Mouse (Mus musculus): ENCODE data around the gene Slc16a9. TPM values are rescaled to one million over a fixed set of nuclear protein-coding genes. Genes with fewer than 3 reads are reported as not detected.

Gene Slc16a9
- polyA plus RNA-seq, 1 experiment from 2014 or later = 2.4 TPM

DNA sequence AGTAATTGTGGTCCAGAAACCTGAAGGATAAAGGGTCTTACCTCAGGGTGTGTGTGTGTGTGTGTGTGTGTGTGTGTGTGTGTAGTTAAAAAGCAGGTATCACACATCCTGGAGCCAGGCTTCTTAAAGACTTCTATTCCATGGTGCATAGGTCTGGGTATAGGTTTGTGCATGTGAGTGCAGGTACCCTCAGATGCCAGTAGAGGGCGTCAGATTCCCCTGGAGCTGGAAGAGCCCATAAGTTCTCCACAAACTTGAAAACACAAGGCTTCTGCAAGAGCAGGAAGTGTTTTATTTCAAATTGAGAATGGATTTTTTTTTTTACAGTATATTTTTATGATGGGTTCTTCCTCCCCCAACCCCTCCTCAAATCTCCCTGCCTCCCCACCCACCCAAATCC is 31.8 kb downstream of the Slc16a9 start:
- WGBS = 48% methylated on average over 1 of the region's 1 CpGs

DNA sequence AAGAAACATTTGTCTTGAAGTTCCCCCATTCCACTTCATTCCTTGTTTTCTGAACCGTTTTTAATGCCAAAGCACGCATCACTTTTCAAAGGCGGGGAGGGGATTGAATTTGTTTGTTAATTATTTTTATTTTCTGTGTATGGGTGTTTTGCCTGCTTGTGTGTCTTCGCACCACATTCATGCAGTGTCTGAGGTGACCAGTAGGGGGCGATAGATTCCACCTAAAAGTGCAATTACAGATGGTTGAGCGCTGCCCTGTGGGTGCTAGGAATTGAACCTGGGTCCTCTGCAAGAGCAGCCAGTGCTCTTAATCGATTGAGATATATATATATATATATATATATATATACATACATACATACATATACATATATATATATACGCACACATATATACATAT is 34.4 kb downstream of the Slc16a9 start:
- H3K4me2 ChIP-seq (replicated peaks) = no peak overlapping the region
- no peaks in the 10 kb centered on the region for H3K9me3 ChIP-seq (replicated peaks)
- no peaks in the 10 kb centered on the region for H3K27me3 ChIP-seq
- no peaks in the 10 kb centered on the region for H3K4me1 ChIP-seq
- ATAC-seq (ENCODE audit: insufficient number of reproducible peaks, low FRiP score, low TSS enrichment, low read depth) = no peak
- H3K9ac ChIP-seq = no peak overlapping the region
- no peaks in the 10 kb centered on the region for H3K36me3 ChIP-seq
- H3K4me3 ChIP-seq (replicated peaks) = no peak overlapping the region
- WGBS = 72% methylated on average over 8 of the region's 8 CpGs
- no peak overlapping the region for H3K27ac ChIP-seq (replicated peaks)

More for the DNA sequence above, 31.8 kb downstream of the Slc16a9 start:
- no peak for ATAC-seq (ENCODE audit: insufficient number of reproducible peaks, low FRiP score, low TSS enrichment, low read depth)
- no peaks in the 10 kb centered on the region for H3K9me3 ChIP-seq (replicated peaks)
- no peaks in the 10 kb centered on the region for H3K4me1 ChIP-seq
- no peak overlapping the region for H3K4me3 ChIP-seq (replicated peaks)
- H3K9ac ChIP-seq = no peak overlapping the region
- H3K4me2 ChIP-seq (replicated peaks) = no peak overlapping the region
- H3K36me3 ChIP-seq = no peaks in the 10 kb centered on the region
- H3K27me3 ChIP-seq = no peaks in the 10 kb centered on the region
- H3K27ac ChIP-seq (replicated peaks) = no peak overlapping the region

DNA sequence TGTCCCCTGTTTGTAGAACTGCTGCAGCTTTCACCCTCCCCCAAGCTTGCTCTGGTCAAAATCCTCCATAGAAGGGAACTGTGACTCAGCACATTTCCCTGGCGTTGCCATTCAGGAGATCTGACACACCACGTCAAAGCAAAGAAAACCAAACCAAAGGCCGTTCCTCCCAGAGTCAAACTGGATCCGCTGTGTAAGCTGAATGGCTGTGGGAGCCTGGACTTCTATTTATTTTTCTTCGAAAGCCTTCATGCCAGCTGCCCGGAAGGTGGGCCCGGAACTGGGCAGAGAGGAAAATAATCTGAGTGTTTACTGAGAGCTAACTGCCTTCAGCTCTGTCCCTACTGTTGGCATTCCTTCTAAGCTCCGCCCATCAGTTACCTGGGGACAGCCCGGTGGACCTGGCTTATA is 42.9 kb downstream of the Slc16a9 start:
- Histone ChIP-seq H3K36me3 (no peaks in the 10 kb centered on the region), H3K9me3 (replicated peaks) (no peaks in the 10 kb centered on the region), H3K4me1 (peaks cover 13% of the 10 kb centered on the region), H3K27me3 (no peaks in the 10 kb centered on the region), H3K27ac (replicated peaks) (no peak overlapping the region), H3K4me2 (replicated peaks) (no peak overlapping the region), H3K9ac (no peak overlapping the region), H3K4me3 (replicated peaks) (no peak overlapping the region)
- ATAC-seq (ENCODE audit: insufficient number of reproducible peaks, low FRiP score, low TSS enrichment, low read depth) = no peak
- WGBS = 36% methylated on average over 9 of the region's 9 CpGs

DNA sequence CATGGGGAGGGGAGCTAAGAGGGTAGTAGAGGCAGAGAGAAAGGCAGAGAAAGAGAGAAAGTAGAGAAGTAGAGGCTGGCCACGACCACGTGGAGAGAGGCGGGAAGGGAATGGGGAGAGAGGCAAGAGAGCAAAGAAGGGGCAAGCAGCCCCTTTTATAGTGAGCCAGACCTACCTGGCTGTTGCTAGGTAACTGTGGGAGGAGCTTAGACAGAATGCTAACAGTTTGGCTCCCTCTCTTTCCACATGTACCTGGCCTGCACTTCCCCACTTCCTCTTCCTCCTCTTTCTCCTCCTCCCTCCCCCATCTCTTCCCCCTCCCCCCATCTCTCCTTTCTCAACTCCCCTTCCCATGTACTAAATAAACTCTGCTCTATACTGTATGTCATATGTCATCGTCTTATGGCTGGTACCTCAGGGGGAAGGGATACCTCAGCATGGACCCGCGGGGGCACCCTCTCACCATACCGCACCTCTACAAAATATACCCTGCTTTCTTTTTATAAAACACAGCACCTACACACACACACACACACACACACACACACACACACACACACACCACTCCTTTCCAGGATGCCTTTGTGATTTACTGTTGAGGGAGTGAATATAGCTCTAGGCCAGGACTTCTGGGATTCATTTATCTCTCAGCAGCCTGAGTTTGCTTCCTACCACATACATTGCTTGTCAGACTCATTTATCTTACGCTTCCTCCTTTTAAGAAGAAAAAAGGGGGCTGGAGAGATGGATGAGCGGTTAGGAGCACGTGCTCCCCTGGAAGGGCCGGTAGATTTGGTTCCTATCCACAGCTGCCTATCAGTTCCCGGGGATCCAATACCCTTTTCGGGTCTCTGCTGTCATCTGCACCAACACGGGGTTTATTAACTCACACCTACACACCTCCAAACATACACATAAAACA is 43.8 kb downstream of the Slc16a9 start:
- WGBS = 54% methylated on average over 14 of the region's 14 CpGs
- Histone ChIP-seq H3K4me3 (replicated peaks) (no peak overlapping the region), H3K36me3 (no peaks in the 10 kb centered on the region), H3K27ac (replicated peaks) (no peak overlapping the region), H3K9ac (no peak overlapping the region), H3K9me3 (replicated peaks) (no peaks in the 10 kb centered on the region), H3K4me2 (replicated peaks) (no peak overlapping the region), H3K27me3 (no peaks in the 10 kb centered on the region), H3K4me1 (peaks cover 13% of the 10 kb centered on the region)
- ATAC-seq (ENCODE audit: insufficient number of reproducible peaks, low FRiP score, low TSS enrichment, low read depth) = 0 out of 2 replicates have a peak, but pooled peaks have one; percentile 11

DNA sequence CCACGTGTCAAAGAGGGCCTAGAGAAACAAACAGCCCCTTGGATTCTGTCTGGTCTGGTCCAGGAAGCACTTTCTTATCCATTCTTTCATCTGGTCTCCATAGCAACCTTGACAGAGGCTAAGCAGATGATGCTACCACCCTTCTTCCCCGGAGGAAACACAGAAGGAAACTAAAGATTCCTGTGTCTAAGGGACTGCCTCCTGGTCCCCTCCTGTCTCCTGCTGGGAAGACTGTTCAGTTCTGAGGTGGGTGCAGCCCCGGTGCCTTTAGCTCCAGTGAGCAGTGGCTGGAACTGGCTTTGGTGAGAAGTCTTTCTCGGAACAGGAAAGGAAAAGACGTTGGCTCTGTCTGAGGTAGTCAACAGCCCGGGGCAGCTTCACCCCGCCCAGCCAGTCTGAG is 47.1 kb downstream of the Slc16a9 start:
- Histone ChIP-seq H3K4me3 (replicated peaks) (no peak overlapping the region), H3K27me3 (no peaks in the 10 kb centered on the region), H3K9ac (no peak overlapping the region), H3K4me1 (peaks cover 18% of the 10 kb centered on the region), H3K4me2 (replicated peaks) (no peak overlapping the region), H3K36me3 (no peaks in the 10 kb centered on the region), H3K9me3 (replicated peaks) (no peaks in the 10 kb centered on the region), H3K27ac (replicated peaks) (no peak overlapping the region)
- no peak for ATAC-seq (ENCODE audit: insufficient number of reproducible peaks, low FRiP score, low TSS enrichment, low read depth)
- WGBS = 9% methylated on average over 7 of the region's 7 CpGs

DNA sequence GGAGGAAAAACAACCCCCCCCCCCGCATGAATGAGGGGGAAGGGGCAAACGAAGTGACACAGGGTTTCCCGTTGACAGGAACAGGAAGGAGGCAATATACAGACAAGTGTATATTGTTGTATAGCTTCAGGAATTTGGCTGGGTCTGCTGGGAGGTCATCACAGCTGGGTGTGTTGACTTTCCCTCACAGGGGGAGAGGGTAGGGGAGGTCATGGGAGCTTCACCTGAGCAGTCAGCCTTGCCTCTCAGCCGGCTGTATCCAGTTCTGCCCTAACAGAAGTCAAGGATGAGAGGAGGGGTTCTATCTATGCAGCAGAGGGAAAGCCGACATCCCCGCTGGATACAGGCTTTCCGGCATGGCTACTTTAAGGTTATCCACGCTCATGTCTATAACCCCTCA is 49.2 kb downstream of the Slc16a9 start:
- H3K36me3 ChIP-seq = no peaks in the 10 kb centered on the region
- no peaks in the 10 kb centered on the region; the same call in 1 of the 2 replicates for H3K27me3 ChIP-seq
- no peak overlapping the region for H3K4me3 ChIP-seq (replicated peaks)
- H3K4me1 ChIP-seq = peaks cover 10% of the 10 kb centered on the region; the same call in 1 of the 2 replicates
- H3K9ac ChIP-seq = no peak overlapping the region
- no peak for ATAC-seq (ENCODE audit: insufficient number of reproducible peaks, low FRiP score, low TSS enrichment, low read depth)
- WGBS = 47% methylated on average over 8 of the region's 8 CpGs
- H3K27ac ChIP-seq (replicated peaks) = no peak overlapping the region
- no peaks in the 10 kb centered on the region for H3K9me3 ChIP-seq (replicated peaks)
- no peak overlapping the region for H3K4me2 ChIP-seq (replicated peaks)

DNA sequence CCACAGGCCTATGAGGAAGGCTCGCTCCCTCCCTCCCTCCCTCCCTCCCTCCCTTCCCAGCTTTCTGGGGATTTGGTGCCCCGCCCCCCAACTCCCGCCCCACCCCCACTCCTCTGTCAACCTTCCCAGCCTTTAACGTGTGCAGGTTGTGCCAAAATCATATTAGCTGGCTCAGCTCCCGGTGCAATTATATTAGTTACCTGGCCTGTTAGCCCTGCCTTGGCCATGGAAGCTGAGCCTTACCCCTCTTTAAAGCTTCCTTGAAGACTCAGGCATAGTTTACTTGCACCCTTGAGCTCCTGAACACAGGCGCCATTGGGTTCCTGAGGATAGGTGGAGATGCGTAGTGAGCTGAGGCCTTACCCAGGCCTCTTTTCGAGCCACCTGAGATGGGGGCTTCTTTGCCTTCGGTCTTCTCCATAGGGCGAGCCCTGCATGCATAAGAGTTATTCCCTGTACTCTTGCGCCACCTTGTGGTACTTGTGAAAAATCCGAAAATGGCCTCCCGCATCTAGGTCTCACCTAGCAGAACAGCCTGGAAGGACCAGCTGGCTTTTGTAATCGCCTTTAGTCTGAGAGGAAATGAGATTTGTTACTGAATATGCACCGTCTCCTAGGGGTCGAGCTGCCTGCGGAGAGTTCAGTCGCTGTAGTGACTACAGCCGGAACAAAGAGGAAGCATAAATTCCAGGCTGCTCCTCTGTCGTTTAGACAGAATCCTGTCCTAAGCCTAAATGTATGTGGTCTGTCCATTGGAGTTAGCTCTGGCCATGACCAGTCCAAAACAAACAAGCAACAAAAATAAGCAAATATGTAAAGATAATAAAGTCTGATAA is 51.8 kb downstream of the Slc16a9 start:
- Histone ChIP-seq H3K9ac (no peak overlapping the region), H3K4me2 (replicated peaks) (peak overlapping the region; percentile 36; the same call in 1 of the 2 replicates), H3K9me3 (replicated peaks) (no peaks in the 10 kb centered on the region), H3K36me3 (no peaks in the 10 kb centered on the region), H3K4me1 (peaks cover 16% of the 10 kb centered on the region; the same call in 1 of the 2 replicates), H3K4me3 (replicated peaks) (no peak overlapping the region), H3K27me3 (no peaks in the 10 kb centered on the region; the same call in 1 of the 2 replicates), H3K27ac (replicated peaks) (no peak overlapping the region)
- WGBS = 4% methylated on average over 20 of the region's 20 CpGs
- ATAC-seq (ENCODE audit: insufficient number of reproducible peaks, low FRiP score, low TSS enrichment, low read depth) = peak; percentile 74

DNA sequence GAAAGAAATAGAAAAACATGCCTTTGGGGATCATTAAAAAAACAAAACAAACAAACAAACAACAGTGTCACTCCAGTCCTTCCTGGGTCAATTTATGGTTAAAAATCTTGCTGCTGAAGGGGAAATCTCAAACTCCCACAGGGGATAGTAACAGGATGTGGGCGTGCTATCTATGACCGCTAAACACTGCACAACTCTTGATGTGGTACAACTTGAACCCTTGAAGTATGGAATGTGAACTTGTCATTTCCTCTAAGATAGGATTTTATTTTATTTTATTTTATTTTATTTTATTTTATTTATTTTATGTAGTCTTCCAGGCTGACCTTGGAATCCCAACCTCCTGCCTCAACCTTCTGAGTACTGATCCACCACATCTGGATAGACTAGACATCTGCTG is 54.2 kb downstream of the Slc16a9 start:
- H3K36me3 ChIP-seq = no peaks in the 10 kb centered on the region
- 34% methylated on average over 2 of the region's 2 CpGs for WGBS
- peaks cover 11% of the 10 kb centered on the region; the same call in 1 of the 2 replicates for H3K4me1 ChIP-seq
- H3K9me3 ChIP-seq (replicated peaks) = no peaks in the 10 kb centered on the region
- no peak overlapping the region for H3K27ac ChIP-seq (replicated peaks)
- no peaks in the 10 kb centered on the region; the same call in 1 of the 2 replicates for H3K27me3 ChIP-seq
- no peak for ATAC-seq (ENCODE audit: insufficient number of reproducible peaks, low FRiP score, low TSS enrichment, low read depth)
- no peak overlapping the region for H3K9ac ChIP-seq
- H3K4me2 ChIP-seq (replicated peaks) = no peak overlapping the region
- no peak overlapping the region for H3K4me3 ChIP-seq (replicated peaks)

DNA sequence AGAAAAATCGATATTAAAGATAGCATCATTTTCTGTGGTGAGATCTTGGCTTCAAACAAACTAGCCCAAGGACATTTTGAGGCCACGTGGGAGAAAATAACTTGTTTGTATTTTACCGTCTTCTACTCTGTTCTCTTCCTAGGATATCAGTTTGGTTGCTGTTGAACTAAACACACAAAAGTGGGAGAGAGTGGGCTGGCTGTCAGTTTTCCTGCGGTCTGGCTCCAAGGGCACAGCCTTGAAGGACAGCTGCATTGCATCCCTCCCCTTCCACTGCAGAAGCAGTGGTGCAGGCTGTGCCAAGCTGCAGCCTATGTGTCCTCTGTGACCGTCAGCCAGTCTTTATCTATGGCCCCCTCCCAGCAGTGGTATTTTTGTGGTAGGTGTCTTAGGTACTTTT is 54.8 kb downstream of the Slc16a9 start:
- Histone ChIP-seq H3K36me3 (no peaks in the 10 kb centered on the region), H3K27me3 (no peaks in the 10 kb centered on the region; the same call in 1 of the 2 replicates), H3K27ac (replicated peaks) (no peak overlapping the region), H3K4me3 (replicated peaks) (no peak overlapping the region), H3K4me1 (peaks cover 11% of the 10 kb centered on the region; the same call in 1 of the 2 replicates), H3K4me2 (replicated peaks) (no peak overlapping the region), H3K9ac (no peak overlapping the region), H3K9me3 (replicated peaks) (no peaks in the 10 kb centered on the region)
- 26% methylated on average over 5 of the region's 5 CpGs for WGBS
- ATAC-seq (ENCODE audit: insufficient number of reproducible peaks, low FRiP score, low TSS enrichment, low read depth) = no peak

DNA sequence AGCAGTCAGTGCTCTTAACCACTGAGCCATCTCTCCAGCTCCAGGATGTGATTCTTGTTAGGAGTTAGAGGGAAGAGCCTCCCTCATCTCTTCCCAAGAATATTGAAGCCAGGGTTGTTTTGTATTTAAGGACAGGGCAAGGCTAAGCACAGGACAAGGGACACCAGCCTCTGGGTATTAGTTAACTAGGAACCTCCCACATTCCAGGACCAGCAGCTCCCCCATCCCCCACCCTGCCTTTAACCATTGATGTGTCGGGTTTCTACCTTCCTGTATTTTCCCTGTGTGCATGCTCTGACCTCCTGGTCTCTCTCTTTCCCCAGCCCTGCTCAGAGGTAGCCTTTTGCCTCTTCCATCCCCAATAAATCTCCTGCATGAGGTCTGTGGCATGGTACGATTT is 56.3 kb downstream of the Slc16a9 start:
- peaks cover 11% of the 10 kb centered on the region; the same call in 1 of the 2 replicates for H3K4me1 ChIP-seq
- no peak overlapping the region for H3K4me3 ChIP-seq (replicated peaks)
- H3K9me3 ChIP-seq (replicated peaks) = no peaks in the 10 kb centered on the region
- H3K36me3 ChIP-seq = no peaks in the 10 kb centered on the region
- ATAC-seq (ENCODE audit: insufficient number of reproducible peaks, low FRiP score, low TSS enrichment, low read depth) = no peak
- 37% methylated on average over 2 of the region's 2 CpGs for WGBS
- H3K9ac ChIP-seq = no peak overlapping the region
- no peak overlapping the region for H3K27ac ChIP-seq (replicated peaks)
- no peaks in the 10 kb centered on the region; the same call in 1 of the 2 replicates for H3K27me3 ChIP-seq
- H3K4me2 ChIP-seq (replicated peaks) = no peak overlapping the region

DNA sequence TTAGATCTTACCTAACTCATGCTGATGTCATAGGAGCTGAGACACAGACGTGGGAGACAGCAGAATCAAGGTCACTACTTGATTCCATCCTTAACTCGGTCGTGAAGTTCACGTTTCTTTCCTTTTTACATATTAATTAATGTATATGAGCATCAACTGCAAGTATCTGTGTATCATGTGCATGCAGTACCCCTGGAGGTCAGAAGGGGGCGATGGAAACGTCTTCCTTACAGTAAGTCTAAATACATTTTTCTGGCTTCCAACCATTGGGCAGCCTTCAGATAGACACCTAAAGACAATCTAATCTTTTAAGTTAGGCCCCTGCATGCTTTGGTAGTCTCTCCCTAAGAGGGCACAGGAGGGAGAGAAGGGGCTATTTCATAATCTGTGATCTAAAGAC is 58.3 kb downstream of the Slc16a9 start:
- Histone ChIP-seq H3K36me3 (no peaks in the 10 kb centered on the region), H3K4me3 (replicated peaks) (no peak overlapping the region), H3K4me2 (replicated peaks) (no peak overlapping the region), H3K27me3 (no peaks in the 10 kb centered on the region; the same call in 1 of the 2 replicates), H3K27ac (replicated peaks) (no peak overlapping the region), H3K9me3 (replicated peaks) (no peaks in the 10 kb centered on the region), H3K4me1 (0 out of 2 replicates have a peak, but pooled peaks cover 6% of the 10 kb centered on the region), H3K9ac (no peak overlapping the region)
- ATAC-seq (ENCODE audit: insufficient number of reproducible peaks, low FRiP score, low TSS enrichment, low read depth) = no peak
- WGBS = 86% methylated on average over 6 of the region's 6 CpGs
